Mouse (Mus musculus): Measurements from ENCODE around the gene Sorl1.

DNA sequence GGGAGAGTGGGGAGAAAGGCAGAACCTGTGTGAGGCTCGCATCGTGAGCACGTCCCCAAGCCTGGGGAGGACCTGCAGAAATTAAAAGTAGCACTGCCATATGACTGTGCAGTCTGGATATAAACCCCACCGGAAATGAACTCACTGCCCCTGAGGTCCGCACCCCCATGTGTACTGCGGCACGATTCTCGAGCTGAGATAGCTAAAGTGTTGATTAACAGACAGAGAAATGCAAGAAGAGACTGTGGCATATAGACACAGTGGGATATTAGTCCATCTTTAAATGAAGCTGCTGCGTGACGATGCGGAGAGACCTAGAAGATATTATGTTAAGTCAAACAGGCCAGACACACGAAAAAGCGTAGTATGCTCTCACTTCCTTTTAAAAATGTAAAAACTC, 38.1 kb downstream of the Sorl1 start:
- TF ChIP-seq CTCF (conservative IDR thresholded peaks at IDR 0.05; ENCODE audit: insufficient read depth, insufficient read length, low read depth, low read length) (no peak), POLR2A (IDR thresholded peaks at IDR 0.05; ENCODE audit: low read depth, low read length) (no peak)

Measured in kidney, adult 2 months (tissue).